Mouse (Mus musculus): ENCODE results near the gene Disc1.

DNA sequence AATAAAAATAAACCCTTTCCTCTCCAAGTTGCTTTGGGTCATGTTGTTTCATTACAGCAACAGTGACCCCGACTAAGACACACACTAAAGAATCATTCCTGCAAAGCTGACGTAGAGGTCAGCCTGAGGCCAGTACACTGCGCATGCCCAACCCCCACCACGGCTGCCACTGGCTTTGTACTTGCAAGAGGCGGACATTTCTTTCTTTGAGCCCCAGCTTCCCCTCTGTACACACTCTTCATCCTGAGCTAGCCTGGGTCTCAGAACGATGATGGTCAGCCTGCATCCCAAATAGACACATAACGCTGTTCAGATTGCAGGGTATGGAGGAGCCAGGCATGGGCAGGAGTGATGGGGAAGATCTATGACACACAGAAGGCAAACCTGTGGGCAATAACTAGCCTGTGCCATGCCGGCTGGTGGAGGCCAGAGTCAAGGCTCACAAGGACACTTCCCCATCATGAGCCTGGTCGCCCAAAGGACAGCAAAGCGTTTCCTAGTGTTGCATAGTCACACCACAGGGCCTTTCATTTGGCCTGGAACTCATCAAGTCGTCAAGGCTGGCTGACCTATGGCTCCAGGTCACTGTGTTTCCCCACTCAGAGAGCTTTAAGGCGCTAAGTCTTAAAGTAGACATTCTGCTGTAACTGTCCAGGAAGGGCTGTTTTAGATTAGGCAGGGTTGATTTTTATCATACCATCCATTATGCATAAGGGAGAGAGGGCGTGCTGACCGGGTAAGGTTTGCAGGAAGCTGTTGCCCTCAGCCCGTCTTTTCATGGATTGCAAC is 13.2 kb upstream of the Disc1 start:
- TF ChIP-seq POLR2A (IDR thresholded peaks at IDR 0.05; ENCODE audit: low read depth, low read length) (no peak), CTCF (IDR thresholded peaks at IDR 0.05; ENCODE audit: extremely low read depth, insufficient read length, insufficient replicate concordance, low read depth, low read length) (no peak)

Measured in small intestine, adult 2 months (tissue).